Comparison of ENCODE assay signal across 19 mouse cellular contexts in genomic region chr6:114691530-114691929, GRCm38 (mm10). TPM values are rescaled to one million over a fixed set of nuclear protein-coding genes. Genes with fewer than 3 reads are reported as not detected.
DNase-seq lines count a peak whose midpoint lies in the region; ATAC-seq and TF ChIP-seq lines count a peak whose summit lies in the region.
"Had no signal": no experiment of that assay in that cellular context is flagged by ENCODE, and none has a peak within 500 bp of the region (broad histone marks: within the 10 kb centered on the region; RNA-seq: fewer than 3 reads in every experiment).

No protein-coding gene starts in this region.

- no peak overlapping the region for H3K27ac ChIP-seq in forebrain, embryonic 16.5 days (ENCODE audit: low read length)
- H3K27ac ChIP-seq in forebrain, embryonic 10.5 days = no peak overlapping the region
- peak overlapping the region; percentile 41; the same call in 1 of the 2 replicates for H3K27ac ChIP-seq in hindbrain, postnatal 0 days
- no peak overlapping the region for H3K27ac ChIP-seq in hindbrain, embryonic 12.5 days
- H3K27ac ChIP-seq in midbrain, embryonic 15.5 days = no peak overlapping the region
- no peak overlapping the region for H3K27ac ChIP-seq in midbrain, postnatal 0 days (ENCODE audit: low read depth, low read length)
- H3K27ac ChIP-seq: embryonic facial prominence, embryonic 13.5 days; gastrocnemius, adult 2 months; hindbrain, embryonic 10.5 days; intestine, embryonic 15.5 days had no signal

- no peak overlapping the region for H3K9ac ChIP-seq in forebrain, embryonic 16.5 days (replicated peaks; ENCODE audit: low read depth, low read length)
- no peak overlapping the region for H3K9ac ChIP-seq in hindbrain, postnatal 0 days (replicated peaks; ENCODE audit: low read length)
- H3K9ac ChIP-seq in hindbrain, embryonic 12.5 days = no peak overlapping the region
- no peak overlapping the region for H3K9ac ChIP-seq in midbrain, embryonic 15.5 days
- H3K9ac ChIP-seq in midbrain, postnatal 0 days (replicated peaks; ENCODE audit: low read length, poor library complexity, severe bottlenecking) = no peak overlapping the region
- H3K9ac ChIP-seq: embryonic facial prominence, embryonic 13.5 days; intestine, embryonic 15.5 days had no signal

- no peak for TF ChIP-seq CTCF in hindbrain, postnatal 0 days (IDR thresholded peaks at IDR 0.05; ENCODE audit: low read depth)
- TF ChIP-seq CTCF in midbrain, postnatal 0 days (IDR thresholded peaks at IDR 0.05) = no peak

- no peaks in the 10 kb centered on the region for H3K27me3 ChIP-seq in forebrain, embryonic 16.5 days (replicated peaks; ENCODE audit: control insufficient read depth, insufficient read depth, low read length)
- H3K27me3 ChIP-seq in forebrain, embryonic 10.5 days (ENCODE audit: poor library complexity, severe bottlenecking) = no peaks in the 10 kb centered on the region
- H3K27me3 ChIP-seq in hindbrain, postnatal 0 days (ENCODE audit: insufficient read depth, low read length) = no peaks in the 10 kb centered on the region
- H3K27me3 ChIP-seq in hindbrain, embryonic 12.5 days = no peaks in the 10 kb centered on the region
- H3K27me3 ChIP-seq in midbrain, embryonic 15.5 days (replicated peaks) = no peaks in the 10 kb centered on the region
- no peaks in the 10 kb centered on the region for H3K27me3 ChIP-seq in midbrain, postnatal 0 days (ENCODE audit: insufficient read depth, low read length)
- H3K27me3 ChIP-seq: CH12.LX; embryonic facial prominence, embryonic 13.5 days; intestine, embryonic 15.5 days; Patski had no signal

- 0 out of 2 replicates have a peak, but pooled peaks have one; percentile 15 for ATAC-seq in forebrain, embryonic 16.5 days
- peak; percentile 32; the same call in 1 of the 2 replicates for ATAC-seq in hindbrain, postnatal 0 days
- ATAC-seq in hindbrain, embryonic 12.5 days (ENCODE audit: low FRiP score) = no peak
- ATAC-seq in midbrain, embryonic 15.5 days (replicated peaks) = 0 out of 2 replicates have a peak, but pooled peaks have one; percentile 62
- ATAC-seq in midbrain, postnatal 0 days (ENCODE audit: low FRiP score) = no peak
- ATAC-seq: activated CD4-positive, CD25-positive, alpha-beta regulatory T cell, adult 4 months; intestine, embryonic 15.5 days had no signal

- H3K4me1 ChIP-seq in forebrain, embryonic 16.5 days (replicated peaks; ENCODE audit: control insufficient read depth, insufficient read depth, low read length) = peaks cover 13% of the 10 kb centered on the region
- no peaks in the 10 kb centered on the region; the same call in 1 of the 2 replicates for H3K4me1 ChIP-seq in forebrain, embryonic 10.5 days
- peaks cover 8% of the 10 kb centered on the region; the same call in 1 of the 2 replicates for H3K4me1 ChIP-seq in hindbrain, postnatal 0 days (ENCODE audit: insufficient read depth, low read length)
- 0 out of 2 replicates have a peak, but pooled peaks cover 6% of the 10 kb centered on the region for H3K4me1 ChIP-seq in hindbrain, embryonic 12.5 days
- peaks cover 12% of the 10 kb centered on the region; the same call in 1 of the 2 replicates for H3K4me1 ChIP-seq in midbrain, embryonic 15.5 days
- no peaks in the 10 kb centered on the region for H3K4me1 ChIP-seq in midbrain, postnatal 0 days (ENCODE audit: insufficient read depth, low read length)
- H3K4me1 ChIP-seq: hindbrain, embryonic 10.5 days; intestine, embryonic 15.5 days had no signal

- no peak for DNase-seq in forebrain, embryonic 10.5 days (ENCODE audit: extremely low spot score, low spot score)
- no peak for DNase-seq in hindbrain, postnatal 0 days (ENCODE audit: low spot score)
- no peak for DNase-seq in midbrain, postnatal 0 days (ENCODE audit: low spot score)
- DNase-seq: adrenal gland, postnatal 14 days; cerebellum, adult 18-20 months; cerebellum, adult 9-11 months; cerebellum, postnatal 36 days; gastrocnemius, adult 2 months; gastrocnemius, postnatal 25 days; heart, postnatal 14 days had no signal

- H3K9me3 ChIP-seq in forebrain, embryonic 16.5 days (ENCODE audit: control insufficient read depth, low read length) = no peaks in the 10 kb centered on the region
- no peaks in the 10 kb centered on the region for H3K9me3 ChIP-seq in forebrain, embryonic 10.5 days
- no peaks in the 10 kb centered on the region for H3K9me3 ChIP-seq in hindbrain, postnatal 0 days (ENCODE audit: low read length)
- no peaks in the 10 kb centered on the region for H3K9me3 ChIP-seq in hindbrain, embryonic 12.5 days (replicated peaks)
- no peaks in the 10 kb centered on the region for H3K9me3 ChIP-seq in midbrain, embryonic 15.5 days
- H3K9me3 ChIP-seq in midbrain, postnatal 0 days (ENCODE audit: low read length) = no peaks in the 10 kb centered on the region
- H3K9me3 ChIP-seq: embryonic facial prominence, embryonic 13.5 days; hindbrain, embryonic 10.5 days; intestine, embryonic 15.5 days had no signal

- no peak overlapping the region for H3K4me3 ChIP-seq in forebrain, embryonic 16.5 days (replicated peaks; ENCODE audit: low read length)
- H3K4me3 ChIP-seq in forebrain, embryonic 10.5 days = no peak overlapping the region
- H3K4me3 ChIP-seq in hindbrain, postnatal 0 days (ENCODE audit: low read length) = no peak overlapping the region
- H3K4me3 ChIP-seq in hindbrain, embryonic 12.5 days = no peak overlapping the region
- H3K4me3 ChIP-seq in midbrain, embryonic 15.5 days = no peak overlapping the region
- H3K4me3 ChIP-seq in midbrain, postnatal 0 days (ENCODE audit: low read depth, low read length) = no peak overlapping the region
- H3K4me3 ChIP-seq: embryonic facial prominence, embryonic 13.5 days; gastrocnemius, adult 2 months; hindbrain, embryonic 10.5 days; intestine, embryonic 15.5 days had no signal

- H3K36me3 ChIP-seq in forebrain, embryonic 16.5 days (ENCODE audit: control insufficient read depth, insufficient read depth) = no peaks in the 10 kb centered on the region
- no peaks in the 10 kb centered on the region for H3K36me3 ChIP-seq in forebrain, embryonic 10.5 days (replicated peaks)
- H3K36me3 ChIP-seq in hindbrain, postnatal 0 days (ENCODE audit: insufficient read depth, low read length) = no peaks in the 10 kb centered on the region
- no peaks in the 10 kb centered on the region for H3K36me3 ChIP-seq in hindbrain, embryonic 12.5 days
- H3K36me3 ChIP-seq in midbrain, embryonic 15.5 days (replicated peaks) = no peaks in the 10 kb centered on the region
- no peaks in the 10 kb centered on the region for H3K36me3 ChIP-seq in midbrain, postnatal 0 days (ENCODE audit: insufficient read depth, low read length)
- H3K36me3 ChIP-seq: intestine, embryonic 15.5 days had no signal

- WGBS in forebrain, embryonic 16.5 days = 83% methylated on average over 6 of the region's 6 CpGs
- WGBS in forebrain, embryonic 10.5 days = 93% methylated on average over 6 of the region's 6 CpGs
- 68% methylated on average over 6 of the region's 6 CpGs for WGBS in hindbrain, postnatal 0 days
- WGBS in hindbrain, embryonic 12.5 days = 83% methylated on average over 6 of the region's 6 CpGs
- 72% methylated on average over 6 of the region's 6 CpGs for WGBS in midbrain, embryonic 15.5 days
- 74% methylated on average over 6 of the region's 6 CpGs for WGBS in midbrain, postnatal 0 days

- no peak overlapping the region for H3K4me2 ChIP-seq in forebrain, embryonic 16.5 days (ENCODE audit: low read length)
- no peak overlapping the region for H3K4me2 ChIP-seq in hindbrain, postnatal 0 days (ENCODE audit: low read depth, low read length)
- H3K4me2 ChIP-seq in hindbrain, embryonic 12.5 days (replicated peaks) = no peak overlapping the region
- no peak overlapping the region for H3K4me2 ChIP-seq in midbrain, embryonic 15.5 days
- H3K4me2 ChIP-seq in midbrain, postnatal 0 days (ENCODE audit: low read depth, low read length, poor library complexity, severe bottlenecking) = no peak overlapping the region
- H3K4me2 ChIP-seq: embryonic facial prominence, embryonic 13.5 days; intestine, embryonic 15.5 days had no signal

RNA-seq across cellular contexts. Expression of gene Atg7, which starts 48.6 kb away (rescaled TPM):
- 22.8 and 23.2 TPM in 2 replicates for polyA plus RNA-seq in forebrain, embryonic 16.5 days (2015; fragmentation: Nextera tagmentation; extraction: Ambion mirVana)
- 19.7 and 21.3 TPM in 2 replicates for polyA plus RNA-seq in forebrain, embryonic 10.5 days (2016; fragmentation: Nextera tagmentation; extraction: Ambion mirVana)
- total RNA-seq in hindbrain, postnatal 0 days (2014; rRNA removed) = 15.0 and 17.5 TPM in 2 replicates
- polyA plus RNA-seq in hindbrain, postnatal 0 days (2015; fragmentation: Nextera tagmentation; extraction: Ambion mirVana) = 15.9 and 16.6 TPM in 2 replicates
- 19.0 and 20.3 TPM in 2 replicates for polyA plus RNA-seq in hindbrain, embryonic 12.5 days (2016; fragmentation: Nextera tagmentation; extraction: Ambion mirVana)
- 17.6 and 17.7 TPM in 2 replicates for polyA plus RNA-seq in midbrain, embryonic 15.5 days (2015; fragmentation: Nextera tagmentation; extraction: Ambion mirVana)
- 13.9 and 21.5 TPM in 2 replicates for total RNA-seq in midbrain, postnatal 0 days (2014; rRNA removed)
- polyA plus RNA-seq in midbrain, postnatal 0 days (2015; fragmentation: Nextera tagmentation; extraction: Ambion mirVana) = 15.3 and 17.1 TPM in 2 replicates

Comparison
In these comparisons a context has a peak if more than half of its experiments do, and no peak if none do; other contexts are left out.
1. ATAC-seq: peak in forebrain, embryonic 16.5 days (single experiment), hindbrain, postnatal 0 days (single experiment) and midbrain, embryonic 15.5 days (single experiment); none in hindbrain, embryonic 12.5 days (single experiment) and midbrain, postnatal 0 days (single experiment).